Mouse (Mus musculus): ENCODE results near the gene Zfp36l1. TPM values are rescaled to one million over a fixed set of nuclear protein-coding genes. Genes with fewer than 3 reads are reported as not detected.
A peak's percentile ranks its signal among the peaks of the same experiment; 100 is the strongest.

The Zfp36l1 gene
- total RNA-seq, 2 experiments from 2014 or later: 43.0 to 53.8 TPM

DNA sequence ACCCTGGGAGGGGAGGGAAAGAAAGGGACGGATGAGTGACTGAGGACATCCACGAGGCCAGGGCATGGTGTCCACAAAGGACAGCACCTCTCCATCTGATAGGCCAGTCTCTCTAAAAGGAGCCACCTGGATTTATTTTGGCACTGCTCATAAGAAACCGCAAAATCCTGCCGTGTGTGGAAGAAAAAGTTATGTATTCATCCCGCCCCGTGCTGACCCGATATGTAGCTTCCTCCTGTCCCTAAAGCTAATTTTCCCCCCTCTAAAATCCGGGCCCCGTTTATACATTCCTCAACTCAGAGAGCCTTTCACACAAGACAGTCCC is 2.3 kb downstream of the Zfp36l1 start:
- DNase-seq (ENCODE audit: low spot score in 2 of 2): no peak

DNA sequence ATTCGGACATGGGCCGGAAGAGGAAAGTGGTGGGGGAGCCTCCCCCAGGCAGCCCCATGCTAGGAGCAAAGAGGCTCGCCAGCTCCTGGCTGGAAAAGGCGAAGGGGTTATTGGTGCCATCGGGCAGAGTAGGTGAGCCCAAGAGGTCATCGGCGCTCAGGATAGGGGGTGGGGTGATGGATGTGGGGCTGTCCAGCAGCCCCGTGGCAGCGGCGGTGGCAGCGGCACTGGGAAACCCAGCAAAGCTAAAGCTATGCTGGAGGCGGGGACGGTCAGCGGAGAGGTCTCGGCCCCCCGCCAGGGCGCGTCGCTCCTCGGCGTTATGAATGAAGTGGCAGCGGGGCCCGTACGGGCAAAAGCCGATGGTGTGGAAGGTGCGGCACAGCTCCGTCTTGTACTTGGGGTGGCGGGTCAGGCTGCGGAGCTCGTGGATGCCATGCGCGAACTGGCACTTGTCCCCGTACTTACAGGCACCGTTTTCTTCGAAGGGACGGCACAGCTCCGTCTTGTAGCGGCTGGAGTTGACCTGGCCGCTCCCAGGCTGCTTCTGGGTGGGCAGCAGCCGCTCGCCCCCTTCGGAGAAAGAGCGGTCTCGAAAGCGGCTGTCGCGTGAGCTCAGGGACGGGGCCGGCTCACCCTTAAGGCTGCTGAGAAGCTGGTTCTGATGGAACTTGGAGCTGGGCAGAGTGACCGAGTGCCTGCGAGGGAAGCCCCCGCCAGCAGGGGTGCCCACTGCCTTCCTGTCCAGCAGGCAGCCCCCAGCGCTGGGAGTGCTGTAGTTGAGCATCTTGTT is 2.9 kb downstream of the Zfp36l1 start:
- DNase-seq (ENCODE audit: low spot score in 2 of 2): no peak

DNA sequence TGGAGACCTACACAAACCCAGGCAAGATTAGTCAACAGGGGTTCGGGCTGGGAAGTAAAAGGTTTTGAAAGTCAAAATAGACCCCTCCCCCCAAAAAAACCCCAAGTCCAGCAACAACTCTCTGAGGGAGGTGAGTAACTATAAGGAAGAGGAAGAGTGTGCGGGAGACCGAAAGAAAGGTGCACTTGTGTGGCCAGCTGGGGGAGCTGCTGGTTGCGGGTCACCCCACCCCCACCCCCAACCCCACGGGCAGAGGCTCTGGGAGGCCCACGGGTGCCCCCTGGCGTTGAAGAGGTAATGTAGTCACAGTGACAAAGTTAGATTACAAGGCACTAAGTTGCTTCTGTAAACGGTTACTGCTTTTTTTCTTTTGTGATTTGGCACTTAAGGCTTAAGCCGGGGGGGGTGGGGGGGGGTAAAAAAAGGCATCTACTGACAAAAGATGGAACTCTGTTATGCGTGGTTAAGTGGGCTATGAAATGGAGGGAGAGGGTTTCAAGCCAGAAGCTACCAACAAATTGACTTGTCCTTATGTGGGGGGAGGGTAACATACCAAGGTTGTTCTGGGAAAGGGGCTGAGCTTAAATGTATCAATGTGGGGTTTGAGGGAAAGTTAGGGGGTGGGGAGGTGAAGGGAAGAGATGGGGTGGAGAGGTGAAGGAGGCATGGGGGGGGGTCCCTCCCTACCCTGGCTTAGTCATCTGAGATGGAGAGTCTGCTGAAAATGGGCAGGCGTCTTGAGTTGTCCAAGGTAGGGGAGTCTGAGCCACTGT is 3.7 kb downstream of the Zfp36l1 start:
- DNase-seq (ENCODE audit: low spot score in 2 of 2): peak; percentile 62 to 75

- no peak for DNase-seq (ENCODE audit: low spot score in 2 of 2)
Measured at GRCm38 (mm10) chr12:80106896-80107667, 5.7 kb downstream of the Zfp36l1 start.

GRCm38 (mm10) chr12:80106138-80106895 is 6.5 kb downstream of the Zfp36l1 start:
- DNase-seq (ENCODE audit: low spot score in 2 of 2): no peak

DNA sequence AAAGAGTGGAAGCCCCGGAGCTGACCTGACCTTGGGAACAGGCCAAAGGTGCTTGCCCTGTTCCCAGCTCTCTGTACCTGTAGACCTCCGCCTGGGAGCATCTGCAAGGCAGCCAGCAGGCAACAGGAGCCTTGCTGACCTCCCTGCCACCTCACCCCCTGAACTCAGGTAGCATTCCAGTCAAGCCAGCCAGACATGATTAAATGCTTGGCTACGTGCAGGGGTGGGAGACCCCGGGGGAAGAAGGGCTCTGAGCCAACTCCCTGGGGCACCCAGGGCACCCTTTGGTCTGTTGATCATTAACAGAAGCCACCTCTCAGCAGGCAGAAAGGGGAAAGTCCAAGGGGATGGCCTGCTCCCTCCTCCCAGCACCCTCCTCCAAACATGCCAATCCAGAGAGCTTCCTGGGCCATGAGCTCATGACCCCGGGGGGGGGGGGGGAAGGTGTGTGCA is 9.3 kb downstream of the Zfp36l1 start:
- DNase-seq (ENCODE audit: low spot score in 2 of 2): no peak

GRCm38 (mm10) chr12:80103089-80103488 is 9.7 kb downstream of the Zfp36l1 start:
- no peak for DNase-seq (ENCODE audit: low spot score in 2 of 2)

DNA sequence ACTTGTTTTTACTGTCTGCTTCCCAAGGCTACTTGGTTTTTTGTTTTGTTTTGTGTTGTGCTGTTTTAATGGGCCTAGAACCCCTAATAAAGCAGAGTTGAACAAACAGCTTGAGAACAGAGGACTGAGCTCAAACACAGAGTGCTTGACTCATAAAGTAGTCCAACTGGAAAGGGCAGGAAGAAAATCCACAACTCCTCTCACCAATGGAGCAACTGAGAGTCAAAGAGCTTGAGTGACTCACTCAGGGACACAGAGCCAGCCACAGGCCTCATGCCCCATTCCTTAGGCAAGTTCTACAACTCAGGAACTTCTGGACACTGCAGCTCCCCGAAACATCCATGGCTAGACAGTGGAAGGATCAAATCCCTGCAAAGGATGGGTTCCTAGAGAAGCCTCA is 14.0 kb downstream of the Zfp36l1 start:
- no peak for DNase-seq (ENCODE audit: low spot score in 2 of 2)

GRCm38 (mm10) chr12:80096734-80097133 is 16.1 kb downstream of the Zfp36l1 start:
- DNase-seq (ENCODE audit: low spot score in 2 of 2): no peak

GRCm38 (mm10) chr12:80092787-80093186 is 20.0 kb downstream of the Zfp36l1 start:
- DNase-seq (ENCODE audit: low spot score in 2 of 2): no peak

DNA sequence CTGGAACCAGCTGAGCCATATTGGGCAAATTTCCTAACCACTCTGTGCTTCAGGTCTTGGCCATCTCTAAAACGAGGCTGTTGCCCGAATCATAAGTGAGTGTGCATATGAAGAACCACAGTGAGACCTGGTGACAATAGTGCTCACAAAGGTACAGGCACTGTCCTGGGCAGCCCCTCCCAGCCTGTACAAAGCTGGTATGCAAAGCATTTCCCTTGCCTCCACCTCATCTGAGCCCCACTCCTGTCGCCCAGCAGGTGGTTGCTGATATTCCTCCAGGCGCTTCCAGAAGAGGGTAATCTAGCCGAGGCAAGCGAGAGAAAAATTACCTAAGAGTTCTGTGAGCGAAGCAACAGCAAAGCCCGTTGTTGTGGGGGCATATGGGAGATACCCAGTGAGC is 21.7 kb downstream of the Zfp36l1 start:
- DNase-seq (ENCODE audit: low spot score in 2 of 2): no peak

DNA sequence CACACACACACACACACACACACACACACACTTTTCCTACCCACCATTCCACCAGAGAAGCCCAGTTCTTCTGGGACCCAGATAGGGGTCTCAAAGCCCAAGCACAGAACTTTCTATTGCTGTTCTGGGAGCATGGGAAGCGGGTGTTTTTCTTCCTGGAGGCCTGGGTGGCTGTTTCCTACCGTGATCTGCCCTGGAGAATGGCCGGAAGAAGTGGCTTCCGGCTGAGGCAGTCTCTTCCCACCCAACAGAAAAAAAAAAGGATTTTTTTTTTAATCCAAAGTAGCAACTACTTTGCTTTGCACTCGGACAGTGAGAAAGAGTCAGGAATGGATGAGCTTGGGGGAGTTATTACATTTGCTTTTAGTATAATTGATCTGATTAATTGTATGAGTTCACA is 22.3 kb downstream of the Zfp36l1 start:
- no peak for DNase-seq (ENCODE audit: low spot score in 2 of 2)

- no peak for DNase-seq (ENCODE audit: low spot score in 2 of 2)
Measured at GRCm38 (mm10) chr12:80088143-80088542, 24.7 kb downstream of the Zfp36l1 start.

- DNase-seq (ENCODE audit: low spot score in 2 of 2): no peak
Measured at GRCm38 (mm10) chr12:80084446-80085112, 28.2 kb downstream of the Zfp36l1 start.

GRCm38 (mm10) chr12:80083937-80084336 is 28.9 kb downstream of the Zfp36l1 start:
- DNase-seq (ENCODE audit: low spot score in 2 of 2): no peak

DNA sequence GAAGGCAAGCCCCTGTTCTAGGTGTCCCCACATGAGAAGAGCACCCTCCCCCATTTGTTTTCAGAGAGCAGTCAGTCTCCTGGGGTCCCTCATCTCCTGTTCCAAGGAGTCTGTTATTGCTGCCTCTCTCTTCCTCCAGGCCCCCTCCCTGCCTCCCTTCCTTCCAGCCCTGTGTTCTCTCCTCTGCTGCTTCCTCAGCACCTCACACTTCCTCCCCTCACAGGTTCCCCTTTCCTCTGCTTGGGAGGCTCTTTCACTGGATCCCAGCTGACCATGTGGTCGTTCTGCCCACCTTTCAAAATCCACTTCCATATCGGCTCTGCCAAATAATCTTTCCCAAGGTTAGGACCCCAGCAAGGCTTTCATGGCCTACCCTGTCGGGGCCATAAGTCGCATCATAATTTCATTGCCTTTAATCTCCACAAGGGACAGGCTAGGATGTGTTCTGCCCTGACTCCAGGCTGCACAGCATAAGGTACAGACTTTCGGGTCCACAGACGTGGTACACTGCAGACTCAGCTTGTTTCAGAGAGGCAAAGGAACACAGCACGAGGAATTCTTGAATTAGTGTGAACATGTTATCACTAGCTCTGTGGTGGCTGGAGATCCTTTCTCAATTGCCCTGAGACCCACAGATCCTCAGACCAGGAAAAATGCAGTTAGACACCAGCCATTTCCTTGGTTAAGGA is 29.5 kb downstream of the Zfp36l1 start:
- no peak for DNase-seq (ENCODE audit: low spot score in 2 of 2)

DNA sequence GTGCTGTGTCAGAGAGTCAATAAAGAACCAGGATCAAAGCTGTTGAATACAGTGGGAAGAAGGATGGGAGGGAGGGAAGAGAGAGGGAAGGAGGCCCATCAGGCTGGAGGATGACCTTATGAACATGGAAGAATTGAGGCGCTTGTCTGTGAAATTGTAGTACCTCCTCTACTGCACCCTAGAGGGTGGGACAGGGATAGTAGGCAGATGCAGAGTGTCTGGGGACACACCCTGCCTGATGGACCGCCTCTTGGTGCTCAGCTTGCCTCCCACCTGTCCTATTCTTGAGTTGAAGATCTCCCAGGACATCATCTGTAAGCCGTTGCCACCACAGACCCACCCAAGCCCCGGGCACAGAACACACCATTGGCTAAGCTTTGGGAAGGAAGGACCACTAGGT is 30.1 kb downstream of the Zfp36l1 start:
- DNase-seq (ENCODE audit: low spot score in 2 of 2): no peak

- DNase-seq (ENCODE audit: low spot score in 2 of 2): no peak
Measured at GRCm38 (mm10) chr12:80081440-80081839, 31.4 kb downstream of the Zfp36l1 start.

DNA sequence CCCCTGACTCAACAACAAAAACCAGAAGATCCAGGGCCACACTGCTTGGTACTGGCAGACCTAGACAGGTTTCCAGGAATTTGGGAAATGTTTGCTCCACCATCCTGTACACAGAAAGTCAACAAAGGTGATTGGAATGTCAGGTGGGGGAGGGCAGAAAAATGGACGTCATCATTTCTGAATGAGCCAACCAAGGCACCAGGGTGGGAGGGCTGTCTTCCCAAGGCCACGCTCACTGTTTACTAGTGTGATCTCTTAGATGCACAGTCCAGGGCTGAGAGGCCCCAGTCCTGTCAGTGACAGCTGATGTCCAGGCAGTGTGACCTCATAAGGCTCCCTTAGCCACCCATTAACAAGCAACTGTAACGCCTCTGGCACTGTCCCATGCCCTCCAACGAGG is 32.9 kb downstream of the Zfp36l1 start:
- no peak for DNase-seq (ENCODE audit: low spot score in 2 of 2)

DNA sequence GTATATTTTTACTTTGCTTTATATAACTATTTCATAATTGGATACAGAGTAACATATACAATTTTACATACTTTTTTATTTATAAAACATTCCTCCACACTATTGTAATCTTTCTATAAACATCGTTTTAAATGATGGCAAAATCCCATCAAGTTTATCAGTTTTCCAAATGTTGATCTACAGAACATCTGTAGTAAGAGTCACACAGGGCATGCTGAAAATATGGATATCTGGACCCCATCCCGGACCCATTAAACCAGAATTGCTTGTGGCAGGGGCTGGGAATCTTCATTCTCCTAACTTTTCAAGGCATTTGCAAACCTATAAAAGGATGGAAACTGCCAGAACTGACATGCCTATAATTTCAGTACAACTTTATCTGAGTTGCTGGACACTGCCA is 38.5 kb downstream of the Zfp36l1 start:
- DNase-seq (ENCODE audit: low spot score in 2 of 2): no peak
